Mouse (Mus musculus) layer of hippocampus, adult 11-12 months (tissue): ENCODE data around the gene Olfr608.
"Not testable (repeated sequence)": the region's sequence is repeated elsewhere in the genome, so short reads cannot be mapped to it uniquely, and the experiment has no call there.

ENCODE experiments used
- DNase-seq: peaks from one replicate; pipeline ENCODE4 v3.0.0; 2022; ENCODE audit warnings: low spot score

Olfr608 gene

DNA sequence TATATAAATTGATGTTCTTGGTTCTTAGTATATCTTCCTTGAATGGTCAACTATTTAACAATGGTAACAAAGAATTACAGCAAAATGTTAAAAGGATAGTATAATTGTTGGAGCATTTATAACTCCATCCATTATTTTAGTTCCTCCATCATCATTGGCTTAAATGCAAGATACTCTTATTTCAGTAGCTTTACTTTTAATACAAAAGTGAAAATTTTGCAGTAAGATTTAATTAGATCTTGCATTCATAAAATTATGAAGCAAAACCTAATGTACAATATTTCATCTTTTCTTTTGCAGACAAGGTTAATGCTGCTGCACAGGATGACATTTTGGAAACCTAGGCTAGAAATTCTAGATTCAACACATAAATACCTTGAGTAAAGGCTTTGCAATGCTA, at the start of gene Olfr608:
Gene Olfr608, plus strand, starts transcription at position 301 of the 400 bp plus-strand sequence.
- DNase-seq = no peak

DNA sequence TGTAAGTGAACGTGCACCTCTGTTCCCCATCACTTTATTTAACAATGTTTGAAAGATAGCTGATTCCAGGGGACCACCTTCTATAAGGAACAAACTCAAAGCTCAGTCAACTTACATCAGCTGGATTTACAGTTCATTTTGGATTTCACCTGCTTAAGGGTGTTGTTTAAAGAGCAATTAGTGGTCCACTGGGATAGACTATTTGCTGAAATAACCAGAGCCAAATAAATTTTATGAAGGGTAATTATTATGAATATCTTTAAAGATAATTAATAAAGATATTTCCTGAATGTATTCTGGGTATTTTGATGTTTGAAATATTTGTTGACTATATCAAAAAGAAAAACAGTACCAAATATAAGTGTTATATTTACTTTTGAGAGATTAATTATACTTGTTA, 24.3 kb upstream of the Olfr608 start, which contains the start of gene Olfr605:
Gene Olfr605, minus strand, starts transcription at position 101 of the 400 bp plus-strand sequence.
- no peak for DNase-seq

DNA sequence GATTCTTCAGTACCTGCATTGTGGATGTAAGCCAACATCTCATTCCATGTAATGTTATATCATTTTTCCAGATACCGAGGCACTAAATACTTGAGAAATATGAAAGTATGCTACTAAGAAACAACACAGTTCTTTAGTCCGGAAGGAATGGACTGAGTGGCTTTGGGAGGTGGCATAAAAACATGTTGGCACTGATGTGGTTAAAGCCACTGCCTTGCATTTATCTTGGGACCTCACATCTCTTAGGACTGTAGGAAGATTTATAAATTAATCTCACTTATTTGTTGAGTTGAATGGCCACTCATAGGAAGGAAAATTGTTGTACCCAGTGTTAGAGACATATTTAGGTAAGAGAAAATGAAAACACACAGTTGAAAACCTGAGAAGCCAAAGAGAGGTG, 20.9 kb upstream of the Olfr608 start, which contains the start of gene Olfr606:
Gene Olfr606, plus strand, starts transcription at position 301 of the 400 bp plus-strand sequence.
- DNase-seq = no peak

DNA sequence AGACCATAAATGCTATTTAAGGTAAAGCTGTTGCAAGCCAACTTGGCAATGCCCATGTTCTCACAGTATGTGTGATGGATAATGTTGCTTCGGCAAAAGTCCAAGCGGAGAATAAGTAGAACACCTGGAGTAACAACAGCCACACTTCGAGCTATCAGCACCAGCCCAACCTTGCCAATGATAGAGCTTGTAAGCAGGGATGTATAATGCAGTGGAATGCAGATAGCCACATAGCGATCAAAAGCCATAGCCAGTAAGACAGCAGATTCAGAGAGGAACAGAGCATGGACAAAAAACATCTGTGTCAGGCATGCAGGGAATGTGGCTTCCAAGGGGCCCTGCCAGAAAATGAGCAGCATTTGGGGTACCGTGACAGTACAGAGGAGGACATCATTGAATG, 9.1 kb upstream of the Olfr608 start:
- DNase-seq = no peak

DNA sequence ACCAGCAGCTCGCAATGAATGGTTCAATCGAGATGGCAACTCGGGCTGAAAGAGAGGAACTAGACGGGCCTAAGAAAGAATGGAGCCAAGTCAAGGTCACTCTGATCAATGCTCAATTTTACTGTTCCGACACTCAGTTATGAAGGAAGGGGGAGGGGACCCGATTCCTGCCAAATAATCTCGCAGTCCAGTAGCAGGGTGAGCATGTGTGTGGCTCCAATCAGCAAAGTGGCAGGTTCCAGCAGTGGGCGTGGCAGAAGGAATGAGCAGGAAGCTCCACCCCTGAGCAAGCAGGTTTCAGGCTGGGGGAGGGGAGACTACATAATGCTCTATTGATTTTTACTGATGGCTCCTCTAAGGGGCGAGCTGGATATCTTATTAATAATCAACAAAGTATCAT, 7.4 kb downstream of the Olfr608 start:
- DNase-seq = not testable (repeated sequence)

DNA sequence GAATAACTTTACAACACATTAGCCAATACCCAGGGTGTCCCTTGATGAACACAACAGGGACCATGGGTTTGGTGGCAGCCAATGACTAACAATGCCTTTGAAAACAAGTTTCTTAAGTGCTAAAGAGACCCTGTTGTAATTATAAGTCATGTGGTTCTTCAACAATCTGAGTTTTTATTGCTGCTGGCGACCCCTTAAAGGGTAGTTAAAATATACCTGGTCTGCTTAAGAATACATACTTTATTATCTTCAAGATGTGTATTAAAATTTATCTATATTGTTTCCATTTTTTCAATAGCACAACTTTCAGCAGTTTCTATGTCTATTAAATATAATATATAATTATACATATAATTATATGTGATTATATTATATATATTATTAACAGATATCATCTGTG, 28.3 kb downstream of the Olfr608 start, which contains the start of gene Olfr609:
Gene Olfr609, minus strand, starts transcription at position 101 of the 400 bp plus-strand sequence.
- DNase-seq = no peak

DNA sequence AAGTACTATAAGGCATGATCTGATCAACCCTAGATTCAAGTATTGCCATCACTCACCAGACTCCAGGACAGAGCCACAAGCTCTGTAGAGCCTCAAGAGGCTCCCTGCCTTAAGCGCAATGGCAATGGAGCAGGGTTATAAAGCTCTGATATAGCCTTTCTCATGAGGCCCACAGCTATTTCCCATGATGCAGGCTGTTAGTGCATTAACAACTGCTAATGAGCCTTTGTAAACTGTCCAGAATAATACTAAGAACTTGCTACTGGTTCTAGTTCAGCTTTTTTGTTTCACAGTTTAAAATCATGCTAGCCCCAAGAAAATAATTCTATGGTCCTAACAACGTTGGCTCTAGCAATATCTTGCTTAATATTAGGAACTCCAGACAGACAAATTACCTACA, 42.3 kb downstream of the Olfr608 start, which contains the start of gene Olfr610:
Gene Olfr610, minus strand, starts transcription at position 101 of the 400 bp plus-strand sequence.
- no peak for DNase-seq

DNA sequence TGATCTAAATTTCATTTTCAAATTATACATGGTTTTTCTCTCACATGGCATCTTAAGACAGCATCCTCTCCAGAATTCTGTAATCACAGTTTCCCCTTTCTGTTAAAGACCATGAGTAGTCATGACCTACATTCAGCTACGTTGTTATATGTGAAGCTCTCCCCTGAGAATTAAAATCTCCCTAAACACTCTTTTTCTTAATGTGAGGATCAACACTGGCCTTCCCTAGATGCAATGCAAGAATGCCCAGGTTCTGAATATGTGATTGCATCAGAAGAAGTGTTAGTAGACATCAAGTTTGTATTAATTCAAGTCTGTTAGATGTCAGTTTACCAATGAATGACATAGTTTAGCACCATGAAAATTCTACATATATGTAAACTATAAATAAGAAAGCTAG, 51.1 kb downstream of the Olfr608 start, which contains the start of gene Olfr611:
Gene Olfr611, minus strand, starts transcription at position 101 of the 400 bp plus-strand sequence.
- DNase-seq = not testable (repeated sequence)
